Mouse (Mus musculus): ENCODE measurements around the gene Gzmg.

DNA sequence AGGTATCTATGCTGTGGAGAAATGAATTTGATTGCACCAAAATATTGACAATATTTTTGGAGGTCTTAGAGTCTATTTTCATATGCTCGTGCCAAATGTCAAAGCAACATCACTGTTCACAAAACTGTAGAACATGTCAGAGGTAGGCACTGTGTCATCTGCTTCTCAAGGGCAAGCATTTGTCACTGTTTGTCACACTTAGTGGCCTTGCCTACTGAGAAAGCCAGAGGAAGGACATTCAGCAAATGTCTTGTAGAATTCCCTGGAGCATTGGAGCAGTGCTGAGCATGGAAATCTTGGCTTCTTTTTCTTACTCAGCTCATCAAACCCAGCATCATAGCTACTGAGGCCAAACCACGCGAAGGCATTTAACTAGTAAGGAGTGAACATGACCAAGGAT lies 35.9 kb downstream of the Gzmg start:
- no peak for TF ChIP-seq CTCF (IDR thresholded peaks at IDR 0.05)
- no peak for TF ChIP-seq POLR2A (IDR thresholded peaks at IDR 0.05; ENCODE audit: insufficient read depth, low read depth, low read length)
- TF ChIP-seq EP300 (IDR thresholded peaks at IDR 0.05; ENCODE audit: insufficient read depth, low read depth, low read length), result no peak
